Mouse (Mus musculus) thymus, postnatal 4 days (tissue): ENCODE data around the gene Nr5a2.

Experiments
- DNase-seq: peaks from one replicate; pipeline ENCODE4 v3.0.0; 2021

The Nr5a2 gene

GRCm38 (mm10) chr1:136960428-136961012, at the start of gene Nr5a2:
Gene Nr5a2, minus strand, starts transcription at chr1:136960448.
- DNase-seq = no peak

- DNase-seq = no peak
These were observed 48.5 kb upstream of the Nr5a2 start for GRCm38 (mm10) chr1:137008726-137009239.

DNA sequence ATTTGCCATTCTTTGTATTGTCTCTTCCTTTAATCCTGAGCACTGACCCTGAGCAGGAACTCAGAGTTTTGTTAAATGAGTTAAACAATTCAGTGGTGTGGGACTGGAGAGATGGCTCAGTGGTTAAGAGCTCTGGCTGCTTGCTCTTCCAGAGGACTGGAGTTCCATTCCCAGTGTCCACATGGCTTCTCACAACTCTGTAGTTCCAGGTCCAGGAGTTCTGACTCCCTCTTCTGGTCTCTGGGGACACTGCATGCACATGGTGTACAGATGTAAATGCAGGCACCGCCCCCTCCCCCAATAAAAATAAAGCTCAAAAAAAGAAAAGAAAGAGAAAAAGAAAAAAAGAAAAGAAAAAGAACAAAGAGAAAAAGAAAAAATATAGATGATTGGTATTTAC, 43.6 kb upstream of the Nr5a2 start:
- DNase-seq = no peak

DNA sequence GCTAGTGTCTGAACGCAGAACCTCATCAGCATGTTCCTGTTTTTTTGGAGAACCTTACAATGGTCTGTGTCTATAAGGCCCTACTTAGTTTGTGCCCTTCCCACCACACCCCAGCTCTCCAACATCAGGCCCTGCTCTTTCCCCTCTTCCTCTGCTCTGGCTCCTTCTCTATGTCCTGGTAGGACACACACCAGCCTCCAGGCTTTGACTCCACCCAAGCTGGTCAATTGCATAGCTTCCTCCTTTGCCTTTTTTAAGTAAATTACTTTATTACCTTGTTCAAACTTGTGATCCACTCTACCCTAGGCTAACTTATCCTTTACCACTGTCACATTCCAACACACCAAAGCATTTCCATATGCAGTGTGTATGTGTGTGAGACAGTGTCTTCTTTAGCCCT, 42.9 kb upstream of the Nr5a2 start:
- DNase-seq = no peak

GRCm38 (mm10) chr1:136991762-136992352, 31.6 kb upstream of the Nr5a2 start:
- no peak for DNase-seq

DNA sequence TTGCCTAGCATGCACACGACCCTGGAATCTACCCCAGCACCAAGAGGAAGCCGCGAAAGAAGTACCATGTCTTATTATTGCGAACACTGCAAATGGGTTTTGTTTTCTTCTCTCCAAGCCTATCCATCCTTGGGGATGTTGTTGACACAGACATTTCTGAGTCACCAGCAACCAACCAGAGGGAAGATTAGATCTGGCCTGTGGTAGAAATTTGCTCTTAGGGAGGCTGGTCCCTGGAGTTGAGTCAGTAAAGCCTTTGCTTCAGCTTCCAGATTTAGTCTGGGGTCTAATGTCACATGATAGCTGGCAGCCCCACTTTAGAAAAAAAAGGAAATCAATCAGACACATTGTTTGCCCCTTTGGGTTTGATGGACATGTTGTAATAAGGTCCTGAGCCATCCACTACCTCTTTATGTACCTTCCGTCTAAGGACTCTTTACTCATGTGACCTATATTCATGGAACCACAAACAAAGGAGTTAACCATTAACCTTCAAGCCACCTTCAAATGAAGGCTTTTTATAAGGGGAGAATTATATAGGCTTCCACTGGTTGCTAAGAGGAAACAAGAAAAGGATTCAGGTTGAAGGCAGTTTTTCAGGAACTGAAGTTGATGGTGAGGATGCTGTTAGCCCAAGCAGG, 20.1 kb upstream of the Nr5a2 start:
- no peak for DNase-seq

- DNase-seq = no peak
These were observed 17.6 kb upstream of the Nr5a2 start for GRCm38 (mm10) chr1:136977867-136978266.

DNA sequence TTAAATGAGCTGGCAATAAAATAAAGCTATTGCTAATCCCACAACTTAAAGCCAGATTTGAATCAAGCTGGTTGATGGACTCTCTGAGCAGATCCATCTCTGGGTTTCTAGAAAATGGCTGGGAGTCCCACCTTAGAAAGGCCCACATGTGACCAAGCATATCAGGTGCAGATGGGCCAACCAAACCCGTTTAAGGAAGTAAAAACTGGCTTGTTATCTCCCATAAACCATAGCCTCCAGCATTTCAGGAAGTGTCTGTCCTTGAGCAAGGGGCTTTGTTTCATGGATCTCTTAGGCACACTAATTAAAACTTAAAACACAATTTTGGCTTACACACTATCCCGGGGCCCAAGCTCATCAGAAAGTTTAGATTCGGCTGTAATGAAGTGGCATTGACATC, 13.8 kb upstream of the Nr5a2 start:
- no peak for DNase-seq

DNA sequence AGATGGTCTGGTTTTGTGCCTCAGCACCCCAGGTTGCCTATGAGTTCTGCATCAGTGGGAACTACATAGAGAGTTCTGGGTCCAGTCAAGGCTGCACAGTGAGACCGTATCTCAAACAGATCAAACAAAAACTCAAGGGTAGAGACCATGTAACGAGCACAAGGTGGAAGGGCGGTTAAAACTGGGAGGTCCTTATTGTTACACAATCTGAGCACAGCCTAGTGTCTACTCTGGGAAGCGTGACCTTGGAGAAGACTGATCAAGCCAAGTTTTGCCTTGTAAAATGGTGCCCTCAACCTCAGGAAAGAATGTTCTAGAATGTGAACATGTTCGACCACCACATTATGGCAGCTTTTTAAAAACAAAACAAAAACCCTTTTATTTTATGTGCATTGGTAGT, 12.8 kb upstream of the Nr5a2 start:
- no peak for DNase-seq

- no peak for DNase-seq
These were observed 10.7 kb upstream of the Nr5a2 start for GRCm38 (mm10) chr1:136970995-136971394.

DNA sequence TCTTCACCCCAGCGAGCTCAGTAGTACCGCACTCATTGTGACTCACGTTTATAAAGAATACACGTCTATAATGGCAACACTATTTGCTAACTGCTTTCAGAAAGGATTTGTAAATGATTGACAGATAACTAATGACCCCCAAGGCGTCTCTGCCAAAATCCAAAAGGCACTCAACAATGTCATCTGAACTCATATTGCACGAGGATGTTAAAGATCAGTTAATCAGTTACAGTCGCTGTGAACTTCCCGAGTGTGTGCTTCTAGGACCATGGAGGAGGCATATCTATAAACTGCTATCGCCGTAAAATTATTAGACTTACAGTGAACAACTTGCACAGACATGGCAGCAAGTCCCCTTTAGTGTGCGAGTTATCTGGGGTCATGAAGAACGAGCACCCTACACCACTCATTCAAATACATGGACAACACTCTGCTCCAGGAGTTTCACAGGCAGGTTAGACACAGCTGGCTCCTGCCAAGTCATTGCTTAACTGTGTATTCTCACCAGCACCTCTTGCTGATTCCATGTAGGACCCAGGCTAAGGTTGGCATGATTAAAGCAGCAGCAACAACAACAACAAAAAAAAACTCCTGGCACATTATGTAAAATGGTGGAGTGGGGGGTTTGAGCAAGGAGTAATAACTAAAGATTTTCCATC, 6.6 kb upstream of the Nr5a2 start:
- DNase-seq = no peak

DNA sequence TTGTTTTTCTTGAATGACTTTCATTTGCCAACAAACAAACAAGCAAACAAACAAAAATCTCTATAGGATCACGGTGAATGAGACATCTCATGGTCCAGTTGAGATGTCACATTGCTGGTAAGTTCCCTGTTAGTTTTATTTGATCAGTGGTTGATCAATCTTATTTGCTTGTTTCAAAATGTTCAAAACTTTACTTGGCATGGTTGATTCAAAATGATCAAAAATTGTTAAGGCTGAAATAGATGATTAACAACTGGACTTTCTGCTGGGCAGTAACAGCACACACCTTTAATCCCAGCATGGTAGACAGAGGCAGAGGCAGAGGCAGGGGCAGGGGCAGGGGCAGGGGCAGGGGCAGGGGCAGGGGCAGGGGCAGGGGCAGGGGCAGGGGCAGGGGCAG, 757 bp downstream of the Nr5a2 start:
- DNase-seq = no peak

GRCm38 (mm10) chr1:136958666-136959065, 1.6 kb downstream of the Nr5a2 start:
- no peak for DNase-seq

DNA sequence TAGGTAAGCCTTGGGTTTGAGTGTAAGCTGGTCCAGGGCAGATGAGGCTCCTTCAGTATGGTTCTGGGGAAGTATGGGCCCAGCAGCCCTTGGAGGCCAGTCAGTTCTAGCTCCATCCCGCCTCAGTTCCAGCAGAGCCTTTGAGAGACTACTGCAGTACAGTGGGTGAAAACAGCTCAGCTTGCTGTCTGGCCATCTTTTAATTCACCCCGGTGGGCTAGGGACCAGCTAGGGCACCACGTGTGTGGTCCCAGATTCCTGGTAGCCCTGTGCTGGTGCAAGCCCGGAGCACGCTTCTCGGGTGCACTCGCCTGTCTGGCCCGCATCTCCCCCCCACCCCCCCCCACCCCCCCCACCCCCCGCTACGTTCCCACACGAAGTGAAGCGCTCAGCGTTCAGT, 2.1 kb downstream of the Nr5a2 start:
- DNase-seq = no peak

GRCm38 (mm10) chr1:136957696-136958095, 2.6 kb downstream of the Nr5a2 start:
- no peak for DNase-seq

- no peak for DNase-seq
These were observed 6.1 kb downstream of the Nr5a2 start for GRCm38 (mm10) chr1:136954108-136954494.

DNA sequence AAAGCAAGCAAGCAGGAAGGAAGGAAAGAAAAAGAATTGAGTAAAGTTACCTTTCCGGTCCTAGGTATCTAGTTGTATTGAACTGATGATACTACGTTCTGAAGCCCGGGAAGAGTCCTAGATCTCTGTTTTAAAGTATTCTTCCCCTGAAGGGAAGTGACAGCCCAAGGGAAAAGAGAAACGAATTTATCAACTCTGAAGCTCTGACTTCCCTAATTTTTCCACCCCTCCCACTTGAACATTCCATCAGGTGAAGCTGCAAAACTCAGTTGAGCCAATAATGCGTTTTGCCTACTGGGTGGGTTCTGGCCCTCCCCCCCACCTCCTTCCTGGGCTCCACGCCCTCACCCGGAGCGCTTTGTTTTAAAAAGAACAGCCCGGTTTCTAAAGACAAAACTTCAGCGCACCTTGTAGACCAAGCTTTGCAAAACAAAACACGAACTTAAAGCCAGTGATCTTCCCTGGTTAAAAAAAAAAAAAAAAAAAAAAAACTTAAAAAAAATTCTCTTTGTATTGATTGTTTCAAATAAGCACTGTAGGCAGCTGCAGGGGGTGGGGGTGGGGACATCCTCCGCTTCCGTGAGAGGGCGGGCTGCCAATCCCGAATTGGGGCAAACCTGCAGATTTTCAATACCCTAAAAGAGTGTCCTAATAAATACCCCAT, 6.7 kb downstream of the Nr5a2 start:
- no peak for DNase-seq

DNA sequence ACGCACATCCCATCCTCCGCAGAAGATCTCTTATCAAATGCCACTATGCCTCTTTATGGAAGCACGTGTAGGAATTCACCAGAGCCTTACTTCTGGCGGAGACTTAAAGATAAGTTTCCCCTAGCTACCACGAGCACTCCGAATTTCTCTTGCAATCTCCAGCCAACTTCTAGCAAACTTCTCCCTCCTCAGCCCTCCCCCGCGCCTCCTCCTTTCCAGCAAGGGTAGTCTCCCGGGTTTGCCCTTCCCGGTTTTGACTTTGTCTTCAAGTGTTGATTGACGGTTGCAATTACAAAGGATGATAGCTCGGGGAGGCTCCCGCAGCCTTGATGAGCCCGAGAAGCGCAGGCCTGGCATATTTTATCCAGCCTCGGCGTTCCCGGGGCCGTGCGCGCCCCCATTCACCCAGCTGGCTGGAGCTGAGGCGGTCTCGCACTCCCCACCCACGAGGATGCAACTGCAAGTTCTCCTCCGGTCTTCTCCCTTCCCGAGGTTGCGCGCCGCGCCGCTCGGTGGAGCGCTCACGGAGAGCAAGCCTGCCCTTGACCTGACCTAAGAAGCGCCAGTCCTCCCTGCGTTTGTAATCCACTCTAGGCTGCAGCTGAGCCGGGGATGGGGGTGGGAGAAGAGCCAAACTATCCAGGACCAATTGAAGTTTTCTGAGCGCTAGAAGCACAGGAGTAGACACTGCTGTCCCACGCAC, 7.5 kb downstream of the Nr5a2 start:
- DNase-seq = peak; percentile 15

GRCm38 (mm10) chr1:136951946-136952531, 8.2 kb downstream of the Nr5a2 start:
- DNase-seq = no peak

DNA sequence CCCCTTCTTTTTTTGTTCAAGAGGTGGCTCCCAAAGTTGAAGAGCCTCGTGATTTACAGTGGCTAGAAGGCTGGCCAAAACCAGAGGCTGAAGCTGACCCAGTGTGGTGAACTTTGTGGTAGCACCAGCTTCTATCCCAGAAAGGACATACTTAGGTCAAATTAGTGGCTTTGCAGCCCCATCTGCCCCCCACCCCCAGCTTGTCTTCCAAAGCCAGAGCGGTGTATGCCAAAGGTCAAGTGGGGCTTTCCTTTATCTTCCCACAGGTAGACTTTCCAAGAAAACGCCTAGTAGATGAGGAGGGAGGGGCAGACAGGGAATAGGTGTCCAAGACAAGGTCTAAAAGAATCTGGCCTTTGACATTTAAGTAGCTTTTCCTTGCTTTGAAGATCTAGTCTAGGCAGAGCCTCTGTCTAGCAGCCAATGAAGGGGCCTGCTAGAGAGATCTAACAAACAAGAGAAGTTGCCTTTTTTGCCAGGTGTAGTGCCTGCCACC, 9.0 kb downstream of the Nr5a2 start:
- no peak for DNase-seq

- no peak for DNase-seq
These were observed 10.9 kb downstream of the Nr5a2 start for GRCm38 (mm10) chr1:136949323-136949741.
